Mouse (Mus musculus): Measurements from ENCODE around the gene Exoc6.

The Exoc6 gene

GRCm38 (mm10) chr19:37579607-37580006 is 29.4 kb downstream of the Exoc6 start:
- DNase-seq (ENCODE audit: low read depth, low spot score): no peak

GRCm38 (mm10) chr19:37580438-37580837 is 30.2 kb downstream of the Exoc6 start:
- no peak for DNase-seq (ENCODE audit: low read depth, low spot score)

DNA sequence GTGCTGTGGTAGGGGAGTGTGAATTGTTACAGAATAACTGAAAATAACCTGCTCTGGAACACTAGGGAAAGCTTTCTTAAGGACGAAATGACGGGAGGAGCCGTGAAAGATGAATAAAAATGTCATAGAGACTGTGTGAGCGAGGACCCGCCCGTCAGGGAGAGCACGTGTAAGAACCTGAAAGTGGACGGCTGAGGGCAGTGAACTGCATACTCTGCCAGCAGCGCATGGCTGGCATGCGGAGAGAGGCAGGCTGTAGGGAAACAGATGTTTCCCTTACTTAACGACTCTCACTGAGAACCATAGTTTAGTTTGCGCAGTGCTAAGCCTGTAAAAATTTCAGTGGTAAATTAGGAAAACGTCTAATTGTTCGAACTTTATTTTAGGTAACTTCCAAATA is 35.0 kb downstream of the Exoc6 start:
- DNase-seq (ENCODE audit: low read depth, low spot score): no peak

- no peak for DNase-seq (ENCODE audit: low read depth, low spot score)
These were observed 35.5 kb downstream of the Exoc6 start for GRCm38 (mm10) chr19:37585684-37586083.

DNA sequence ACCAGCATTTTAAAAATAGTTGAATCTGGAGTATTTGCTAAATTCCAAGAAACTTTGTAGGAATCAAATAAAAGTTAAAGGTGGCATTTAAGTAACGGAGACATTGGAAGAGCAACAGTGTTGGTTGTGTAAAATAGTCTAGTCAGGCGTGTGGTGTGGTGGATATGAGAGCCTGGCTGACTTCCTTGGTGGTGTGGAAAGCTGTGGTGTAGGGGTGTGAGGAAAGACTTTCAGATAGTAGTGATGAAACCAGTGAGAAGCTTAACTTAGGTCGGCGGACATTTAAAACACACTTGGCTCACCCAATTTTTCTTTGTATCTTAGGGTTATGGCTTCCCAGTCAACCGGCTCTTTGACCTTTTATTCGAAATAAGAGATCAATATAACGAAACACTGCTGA is 40.3 kb downstream of the Exoc6 start:
- DNase-seq (ENCODE audit: low read depth, low spot score): no peak

DNA sequence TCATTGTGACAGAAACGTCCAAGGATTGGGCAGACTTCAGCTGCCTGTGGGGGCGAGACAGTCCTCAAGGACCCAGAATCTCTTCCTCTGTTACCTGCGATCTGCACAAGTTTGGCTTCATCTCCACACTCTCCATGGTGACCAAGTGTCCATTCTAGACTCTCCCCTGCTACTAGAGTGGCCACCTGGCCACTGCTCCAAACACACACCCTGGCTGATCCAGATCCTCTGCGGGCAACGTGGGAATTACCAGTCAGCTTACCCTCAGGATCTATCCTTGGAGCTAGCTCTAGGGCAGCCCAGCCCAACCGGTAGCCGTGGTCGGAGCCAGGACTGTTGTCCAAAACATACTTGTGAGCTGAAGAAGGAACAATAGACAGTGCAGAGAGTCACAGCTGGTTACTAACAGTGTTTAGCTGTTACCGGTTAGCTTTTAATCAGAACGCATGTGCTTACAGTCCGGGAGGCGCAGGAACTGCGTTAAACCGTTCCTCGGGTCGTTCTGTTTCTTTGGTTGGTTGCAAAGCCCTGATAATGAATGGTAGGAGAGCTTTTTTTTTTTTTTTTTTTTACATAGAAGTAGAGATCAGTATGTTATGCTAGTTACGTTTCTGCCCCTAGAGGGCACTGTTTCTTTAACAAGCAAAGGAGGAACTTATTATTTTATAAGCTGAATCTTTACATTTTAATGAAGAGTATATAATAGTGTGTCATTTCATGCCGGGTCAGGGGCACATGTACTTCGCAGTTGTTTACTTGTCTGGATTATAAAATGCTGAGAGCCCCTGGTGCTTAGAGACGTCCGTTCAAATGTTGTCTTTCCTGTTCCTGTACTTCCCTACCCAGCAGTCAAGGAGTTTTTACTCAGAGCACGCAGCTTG is 52.0 kb downstream of the Exoc6 start:
- DNase-seq (ENCODE audit: low read depth, low spot score): peak; percentile 61

GRCm38 (mm10) chr19:37609991-37610390 is 59.8 kb downstream of the Exoc6 start:
- DNase-seq (ENCODE audit: low read depth, low spot score): no peak

DNA sequence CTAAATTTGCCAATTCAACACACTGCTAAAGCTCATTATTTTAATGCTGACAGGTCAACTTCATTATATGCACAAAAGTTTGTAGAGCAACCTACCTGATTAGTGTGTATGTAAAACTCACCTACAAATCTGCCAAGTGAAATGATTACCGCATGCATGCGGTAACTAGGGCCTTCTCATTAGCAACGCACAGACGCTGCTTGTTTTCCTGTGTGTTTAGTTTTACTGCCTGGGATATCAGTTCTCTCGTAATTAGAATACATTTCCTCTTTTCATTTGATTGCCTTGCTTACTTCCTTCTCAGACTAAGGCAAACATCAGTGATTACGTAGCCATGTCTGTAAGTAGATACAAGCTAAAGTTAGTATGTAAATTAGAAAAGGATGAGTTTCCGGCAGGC is 62.7 kb downstream of the Exoc6 start:
- peak; percentile 13 for DNase-seq (ENCODE audit: low read depth, low spot score)

GRCm38 (mm10) chr19:37615039-37615630 is 64.9 kb downstream of the Exoc6 start:
- no peak for DNase-seq (ENCODE audit: low read depth, low spot score)

GRCm38 (mm10) chr19:37647994-37648393 is 97.8 kb downstream of the Exoc6 start:
- DNase-seq (ENCODE audit: low read depth, low spot score): no peak

- DNase-seq (ENCODE audit: low read depth, low spot score): no peak
These were observed 100.3 kb downstream of the Exoc6 start for GRCm38 (mm10) chr19:37650526-37650925.

- DNase-seq (ENCODE audit: low read depth, low spot score): no peak
These were observed 103.8 kb downstream of the Exoc6 start for GRCm38 (mm10) chr19:37654012-37654411.

- DNase-seq (ENCODE audit: low read depth, low spot score): no peak
These were observed 106.2 kb downstream of the Exoc6 start for GRCm38 (mm10) chr19:37656441-37656840.

- no peak for DNase-seq (ENCODE audit: low read depth, low spot score)
These were observed 115.0 kb downstream of the Exoc6 start for GRCm38 (mm10) chr19:37665256-37665655.

DNA sequence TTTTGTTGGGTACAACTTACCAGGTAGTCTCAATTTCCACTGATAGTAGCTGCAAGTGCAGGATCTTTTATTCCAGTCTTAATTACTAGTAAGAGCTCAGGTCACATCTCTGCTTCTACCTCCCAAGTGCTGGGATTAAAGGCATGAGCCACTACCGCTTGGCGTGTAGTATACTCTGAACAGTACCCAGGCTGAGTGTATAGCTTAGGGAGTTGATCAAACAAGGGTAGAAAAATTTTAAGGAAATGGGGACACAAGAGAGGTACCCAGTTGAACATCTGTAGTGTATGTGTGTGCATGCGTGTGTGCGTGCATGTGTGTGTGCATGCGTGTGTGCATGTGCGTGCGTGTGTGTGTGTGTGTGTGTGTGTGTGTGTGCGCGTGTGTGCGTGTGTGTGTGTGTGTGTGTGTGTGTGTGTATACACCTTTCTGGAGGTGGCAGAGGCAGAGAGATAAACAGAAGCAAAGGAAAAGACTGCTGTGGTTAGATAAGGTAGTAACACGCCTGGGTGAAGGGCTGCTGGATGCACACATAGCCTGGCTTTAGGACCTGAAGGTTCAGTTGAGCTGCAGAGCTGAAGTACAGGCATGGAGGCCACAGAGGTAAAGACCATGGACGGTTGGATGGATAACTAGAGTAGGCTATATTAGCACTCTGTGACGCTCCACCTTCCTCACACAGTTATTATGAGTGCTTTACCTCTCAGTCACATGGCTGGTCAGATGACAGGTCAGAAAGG is 117.8 kb downstream of the Exoc6 start:
- no peak for DNase-seq (ENCODE audit: low read depth, low spot score)

GRCm38 (mm10) chr19:37668657-37669056 is 118.4 kb downstream of the Exoc6 start:
- no peak for DNase-seq (ENCODE audit: low read depth, low spot score)

DNA sequence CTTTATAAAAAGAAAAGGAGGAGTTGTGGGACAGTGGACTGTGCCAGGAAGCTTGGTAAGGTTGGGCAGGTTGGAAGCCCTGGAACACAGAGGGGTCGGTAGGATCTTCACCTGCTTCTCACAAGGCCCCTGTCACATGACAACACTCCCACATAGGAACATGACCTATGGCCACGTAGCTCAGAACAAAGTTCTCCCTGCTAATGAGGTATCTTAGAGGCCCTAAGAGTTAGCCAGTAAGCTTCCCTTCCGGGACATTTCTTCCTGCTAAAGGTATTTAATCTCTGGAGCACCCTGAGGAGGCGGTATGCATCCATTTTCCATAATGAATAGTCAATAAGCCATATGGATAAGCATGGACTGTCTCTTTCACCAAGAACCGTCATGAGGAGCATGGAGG is 119.3 kb downstream of the Exoc6 start:
- no peak for DNase-seq (ENCODE audit: low read depth, low spot score)

GRCm38 (mm10) chr19:37673393-37673792 is 123.2 kb downstream of the Exoc6 start:
- no peak for DNase-seq (ENCODE audit: low read depth, low spot score)

DNA sequence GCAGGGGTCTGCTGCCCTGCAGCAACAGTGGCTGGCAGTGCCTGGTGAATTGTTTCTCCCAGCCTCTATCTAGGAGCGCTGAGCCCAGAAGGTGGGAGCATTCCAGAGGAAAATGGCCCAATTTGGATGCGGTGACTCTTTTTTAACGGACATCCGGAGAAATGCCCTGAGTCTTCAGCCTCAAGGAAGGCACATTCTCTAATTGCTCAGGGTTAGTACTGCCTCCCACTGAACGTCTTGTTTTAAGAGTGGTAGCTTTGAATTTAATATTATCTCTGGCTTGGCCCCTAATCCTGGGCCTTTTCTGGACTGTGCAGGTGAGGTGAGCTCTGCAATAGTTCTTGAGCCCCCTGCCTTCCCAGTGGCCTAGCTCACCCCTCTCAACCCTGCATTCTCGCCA is 135.1 kb downstream of the Exoc6 start, which contains the start of gene Cyp26c1:
Cyp26c1 (plus strand) TSS at position 301 of the 400 bp plus-strand sequence.
- no peak for DNase-seq (ENCODE audit: low read depth, low spot score)

DNA sequence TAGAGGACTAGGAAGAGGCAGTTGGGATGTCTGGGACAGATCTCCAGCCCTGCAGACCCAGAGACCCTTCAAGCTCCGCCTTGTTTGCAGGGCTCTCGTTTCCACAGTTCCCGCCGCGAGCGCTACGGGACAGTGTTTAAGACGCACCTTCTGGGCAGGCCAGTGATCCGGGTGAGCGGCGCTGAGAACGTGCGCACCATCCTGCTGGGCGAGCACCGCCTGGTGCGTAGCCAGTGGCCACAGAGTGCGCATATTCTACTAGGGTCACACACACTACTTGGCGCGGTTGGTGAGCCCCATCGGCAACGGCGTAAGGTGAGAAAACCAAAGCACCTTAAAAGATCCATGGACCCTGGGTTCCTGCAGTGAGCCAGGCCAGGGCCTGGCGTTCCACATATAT is 136.1 kb downstream of the Exoc6 start:
- DNase-seq (ENCODE audit: low read depth, low spot score): no peak

GRCm38 (mm10) chr19:37686941-37687850 is 137.0 kb downstream of the Exoc6 start:
- no peak for DNase-seq (ENCODE audit: low read depth, low spot score)
